Mouse (Mus musculus): Measurements from ENCODE around the gene Gtf2ird2.

Gene Gtf2ird2

GRCm38 (mm10) chr5:134271421-134271820, 87.6 kb downstream of the Gtf2ird2 start:
- DNase-seq = no peak

GRCm38 (mm10) chr5:134272761-134273160, 88.9 kb downstream of the Gtf2ird2 start:
- no peak for DNase-seq

DNA sequence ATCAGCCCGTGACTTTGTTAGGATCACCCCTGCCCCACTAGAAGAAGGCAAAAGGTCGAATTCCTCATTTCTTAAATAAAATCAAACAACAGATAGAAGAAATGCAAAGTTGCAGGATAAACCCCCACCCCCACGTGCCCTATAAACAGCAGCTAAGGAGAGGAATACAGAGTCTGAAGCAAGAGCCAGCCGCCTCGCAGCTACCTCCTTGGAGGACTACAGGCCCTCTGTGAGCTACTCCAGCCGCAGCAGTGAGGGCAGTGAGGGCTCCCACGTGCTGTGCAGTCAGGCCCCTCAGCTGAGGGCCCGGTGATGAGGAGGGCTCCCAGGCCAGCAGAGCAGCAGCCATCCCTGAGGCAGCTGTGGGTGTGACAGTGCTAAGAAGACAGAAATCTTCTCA, 89.9 kb downstream of the Gtf2ird2 start:
- no peak for DNase-seq
